Mouse (Mus musculus): ENCODE measurements around the gene Cbarp. TPM values are rescaled to one million over a fixed set of nuclear protein-coding genes. Genes with fewer than 3 reads are reported as not detected.
"Not testable (repeated sequence)": the region's sequence is repeated elsewhere in the genome, so short reads cannot be mapped to it uniquely, and the experiment has no call there.

The Cbarp gene
- polyA plus RNA-seq, 1 experiment from 2014 or later: 2.5 TPM

DNA sequence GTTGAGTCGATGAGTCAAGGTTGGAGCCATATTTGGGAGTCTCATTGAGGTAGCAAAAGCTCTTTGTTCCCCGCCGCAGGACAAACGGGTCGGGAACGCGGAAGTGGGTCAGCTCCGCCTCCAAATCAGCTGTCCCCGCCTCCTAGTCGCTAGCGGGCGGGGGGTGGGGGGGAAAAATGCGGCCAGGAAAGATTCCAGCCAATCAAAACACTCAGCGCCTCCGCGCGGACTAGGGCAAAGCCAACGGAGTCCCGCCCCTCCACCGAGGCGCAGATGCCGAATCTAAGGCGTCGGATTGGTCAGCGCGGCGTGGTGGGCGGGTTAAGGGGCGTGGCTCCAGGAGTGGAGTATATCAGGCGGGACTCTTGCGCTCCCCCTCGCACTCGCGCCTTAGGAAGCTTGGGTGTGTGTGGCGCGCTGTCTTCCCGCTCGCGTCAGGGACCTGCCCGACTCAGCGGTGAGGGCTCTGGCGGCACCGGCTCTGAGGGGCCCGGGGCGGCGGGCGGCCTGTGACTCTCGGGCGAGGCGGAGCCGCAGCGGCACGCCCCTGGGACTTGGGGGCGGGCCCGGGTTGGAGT, 26.9 kb upstream of the Cbarp start:
- Histone ChIP-seq H3K4me1 (ENCODE audit: control insufficient read depth, insufficient read depth, low read length) (peaks cover 42% of the 10 kb centered on the region), H3K4me3 (ENCODE audit: low read length) (peak overlapping the region; percentile 85), H3K9me3 (replicated peaks; ENCODE audit: control insufficient read depth, low read length) (no peaks in the 10 kb centered on the region), H3K9ac (ENCODE audit: low read length) (peak overlapping the region; percentile 98), H3K27me3 (ENCODE audit: control insufficient read depth, insufficient read depth, low read length) (no peaks in the 10 kb centered on the region), H3K4me2 (ENCODE audit: low read depth, low read length) (peak overlapping the region; percentile 79), H3K36me3 (ENCODE audit: control insufficient read depth, insufficient read depth) (peaks cover 27% of the 10 kb centered on the region), H3K27ac (ENCODE audit: low read length) (peak overlapping the region; percentile 99)
- peak; percentile 90 for ATAC-seq (replicated peaks; ENCODE audit: extremely low read depth, insufficient read depth, low FRiP score)
- WGBS: under 1% methylated on average over 55 of the region's 55 CpGs

DNA sequence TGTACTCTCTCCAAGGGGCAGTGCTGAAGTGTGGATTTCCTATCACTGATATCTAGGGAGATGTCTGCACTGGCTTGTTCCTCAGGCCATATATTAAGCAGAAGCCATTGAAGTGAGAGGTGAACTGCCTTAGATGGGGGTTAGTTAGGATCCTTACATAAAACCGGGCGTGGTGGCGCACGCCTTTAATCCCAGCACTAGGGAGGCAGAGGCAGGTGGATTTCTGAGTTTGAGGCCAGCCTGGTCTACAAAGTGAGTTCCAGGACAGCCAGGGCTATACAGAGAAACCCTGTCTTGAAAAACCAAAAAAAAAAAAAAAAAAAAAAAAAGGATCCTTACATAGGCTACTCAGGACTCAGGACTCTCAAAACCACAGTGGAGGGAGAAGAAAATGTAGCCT, 25.5 kb upstream of the Cbarp start:
- H3K9ac ChIP-seq (ENCODE audit: low read length): peak overlapping the region; percentile 40
- peak overlapping the region; percentile 83 for H3K4me2 ChIP-seq (ENCODE audit: low read depth, low read length)
- H3K4me3 ChIP-seq (ENCODE audit: low read length); H3K27me3 ChIP-seq (ENCODE audit: control insufficient read depth, insufficient read depth, low read length); H3K9me3 ChIP-seq (replicated peaks; ENCODE audit: control insufficient read depth, low read length); ATAC-seq (replicated peaks; ENCODE audit: extremely low read depth, insufficient read depth, low FRiP score): not testable (repeated sequence)
- 86% methylated on average over 4 of the region's 4 CpGs for WGBS
- peaks cover 51% of the 10 kb centered on the region for H3K4me1 ChIP-seq (ENCODE audit: control insufficient read depth, insufficient read depth, low read length)
- peak overlapping the region; percentile 90 for H3K27ac ChIP-seq (ENCODE audit: low read length)
- peaks cover 16% of the 10 kb centered on the region for H3K36me3 ChIP-seq (ENCODE audit: control insufficient read depth, insufficient read depth)

DNA sequence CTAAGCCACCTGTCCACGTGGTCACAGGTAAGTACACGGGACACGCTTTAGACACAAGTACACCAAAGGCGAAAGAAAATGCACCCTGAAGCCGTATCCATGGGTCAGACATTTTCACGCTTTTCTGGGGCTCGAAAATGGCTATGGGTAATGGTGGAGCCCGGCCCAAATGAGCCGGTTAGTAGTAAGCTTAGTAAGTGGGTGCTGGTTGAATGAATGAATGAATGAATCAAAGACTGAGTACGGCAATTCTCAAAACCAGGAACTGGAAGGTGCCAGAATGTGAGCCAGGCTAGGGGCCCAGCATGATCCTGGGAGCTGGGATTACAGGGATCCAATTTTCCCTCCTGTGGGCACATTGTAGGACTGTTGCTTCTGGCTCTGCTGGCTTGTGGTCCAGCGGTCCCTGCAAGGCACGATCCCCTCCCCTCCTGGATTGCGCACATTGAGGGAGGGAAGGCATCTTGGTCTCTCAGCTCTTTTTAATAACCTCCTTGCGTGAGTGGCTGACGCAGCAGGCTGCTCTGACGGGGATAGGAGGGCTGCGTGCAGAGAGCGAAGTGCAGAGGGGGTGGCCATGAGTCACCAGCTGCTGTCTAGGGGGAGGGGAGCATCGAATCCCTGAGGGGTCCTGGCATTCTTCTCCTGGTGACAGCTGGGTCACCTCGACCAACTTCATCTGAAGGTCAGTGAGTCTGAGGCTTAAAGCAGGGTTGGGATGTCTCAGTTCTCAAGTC, 24.9 kb upstream of the Cbarp start, which contains the start of gene Cirbp:
Gene Cirbp (plus strand): TSS at position 594 of the 737 bp plus-strand sequence.
- 18% methylated on average over 20 of the region's 20 CpGs for WGBS
- Histone ChIP-seq H3K4me3 (ENCODE audit: low read length) (peak within 1 kb of the TSS; percentile 46), H3K27ac (ENCODE audit: low read length) (peak within 1 kb of the TSS; percentile 90), H3K36me3 (ENCODE audit: control insufficient read depth, insufficient read depth) (peaks cover 10% of the 10 kb centered on the region), H3K9me3 (replicated peaks; ENCODE audit: control insufficient read depth, low read length) (no peaks in the 10 kb centered on the region), H3K4me1 (ENCODE audit: control insufficient read depth, insufficient read depth, low read length) (peaks cover 57% of the 10 kb centered on the region), H3K9ac (ENCODE audit: low read length) (peak within 1 kb of the TSS; percentile 68), H3K4me2 (ENCODE audit: low read depth, low read length) (peak within 1 kb of the TSS; percentile 83), H3K27me3 (ENCODE audit: control insufficient read depth, insufficient read depth, low read length) (no peaks in the 10 kb centered on the region)
- ATAC-seq (replicated peaks; ENCODE audit: extremely low read depth, insufficient read depth, low FRiP score): no peak

DNA sequence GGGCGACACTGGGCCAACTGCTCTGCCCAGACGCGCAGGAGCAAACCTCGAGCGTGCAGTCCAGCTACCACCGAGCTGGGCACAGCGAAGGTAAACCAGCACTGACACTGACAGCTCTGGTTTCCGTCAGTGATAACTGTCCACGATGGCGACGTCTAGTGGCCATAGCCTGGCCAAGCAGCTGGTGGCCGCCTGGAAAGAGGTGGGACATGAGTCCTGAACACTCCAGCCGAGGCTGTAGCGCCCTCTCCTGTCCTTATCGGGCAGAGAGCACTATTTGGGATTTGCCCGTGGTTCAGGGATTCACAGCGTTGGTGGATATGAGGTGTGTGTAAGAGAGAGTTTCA, 24.3 kb upstream of the Cbarp start:
- no peaks in the 10 kb centered on the region for H3K9me3 ChIP-seq (replicated peaks; ENCODE audit: control insufficient read depth, low read length)
- H3K27me3 ChIP-seq (ENCODE audit: control insufficient read depth, insufficient read depth, low read length): no peaks in the 10 kb centered on the region
- peak; percentile 37 for ATAC-seq (replicated peaks; ENCODE audit: extremely low read depth, insufficient read depth, low FRiP score)
- H3K4me2 ChIP-seq (ENCODE audit: low read depth, low read length): peak overlapping the region; percentile 83
- H3K9ac ChIP-seq (ENCODE audit: low read length): peak overlapping the region; percentile 68
- H3K36me3 ChIP-seq (ENCODE audit: control insufficient read depth, insufficient read depth): peaks cover 4% of the 10 kb centered on the region
- peaks cover 62% of the 10 kb centered on the region for H3K4me1 ChIP-seq (ENCODE audit: control insufficient read depth, insufficient read depth, low read length)
- H3K4me3 ChIP-seq (ENCODE audit: low read length): peak overlapping the region; percentile 46
- H3K27ac ChIP-seq (ENCODE audit: low read length): peak overlapping the region; percentile 90
- WGBS: 0% methylated on average over 17 of the region's 17 CpGs

DNA sequence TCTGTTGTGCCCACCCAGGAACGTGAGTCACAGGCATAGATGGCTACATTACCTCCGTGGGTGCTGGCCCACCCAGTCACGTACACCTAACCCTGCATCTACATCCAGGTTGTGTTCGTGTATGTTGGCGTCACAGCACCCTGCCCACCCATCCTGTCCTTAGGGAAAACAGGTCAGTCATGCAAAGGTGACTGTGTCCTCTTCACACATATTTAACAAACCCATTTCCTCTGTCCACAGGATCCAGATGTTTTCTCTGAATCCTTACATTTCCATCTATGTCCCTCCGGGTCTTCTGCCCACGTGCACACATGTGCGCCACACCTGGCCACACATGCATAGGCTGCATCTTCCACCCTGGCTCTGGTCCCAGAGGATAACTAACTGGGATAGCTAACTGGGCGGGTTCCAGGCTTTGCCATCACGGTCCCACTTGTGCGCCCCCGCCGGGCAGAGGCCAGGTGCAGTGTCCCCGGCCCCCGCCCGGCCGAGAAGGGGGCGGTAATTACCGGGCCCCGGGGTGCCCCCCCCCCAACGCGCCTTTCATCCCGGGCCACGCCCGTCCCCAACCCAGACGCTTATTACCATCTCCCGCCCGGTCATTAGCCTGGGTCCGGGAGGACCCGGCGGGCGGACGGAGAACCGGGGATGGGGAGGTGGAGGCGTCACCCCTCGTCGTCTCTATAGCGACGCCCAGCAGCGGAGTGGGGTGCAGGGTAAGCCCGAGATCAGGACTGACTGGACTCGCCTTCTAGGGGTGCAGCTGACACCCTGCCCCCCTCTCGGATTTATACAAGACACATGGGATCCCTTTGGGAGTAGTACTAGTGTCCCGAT, 23.7 kb upstream of the Cbarp start:
- no peaks in the 10 kb centered on the region for H3K27me3 ChIP-seq (ENCODE audit: control insufficient read depth, insufficient read depth, low read length)
- H3K36me3 ChIP-seq (ENCODE audit: control insufficient read depth, insufficient read depth): no peaks in the 10 kb centered on the region
- peak overlapping the region; percentile 83 for H3K4me2 ChIP-seq (ENCODE audit: low read depth, low read length)
- no peak for ATAC-seq (replicated peaks; ENCODE audit: extremely low read depth, insufficient read depth, low FRiP score)
- H3K9ac ChIP-seq (ENCODE audit: low read length): peak overlapping the region; percentile 68
- WGBS: 8% methylated on average over 44 of the region's 44 CpGs
- peak overlapping the region; percentile 62 for H3K27ac ChIP-seq (ENCODE audit: low read length)
- H3K9me3 ChIP-seq (replicated peaks; ENCODE audit: control insufficient read depth, low read length): no peaks in the 10 kb centered on the region
- peak overlapping the region; percentile 46 for H3K4me3 ChIP-seq (ENCODE audit: low read length)
- peaks cover 62% of the 10 kb centered on the region for H3K4me1 ChIP-seq (ENCODE audit: control insufficient read depth, insufficient read depth, low read length)

DNA sequence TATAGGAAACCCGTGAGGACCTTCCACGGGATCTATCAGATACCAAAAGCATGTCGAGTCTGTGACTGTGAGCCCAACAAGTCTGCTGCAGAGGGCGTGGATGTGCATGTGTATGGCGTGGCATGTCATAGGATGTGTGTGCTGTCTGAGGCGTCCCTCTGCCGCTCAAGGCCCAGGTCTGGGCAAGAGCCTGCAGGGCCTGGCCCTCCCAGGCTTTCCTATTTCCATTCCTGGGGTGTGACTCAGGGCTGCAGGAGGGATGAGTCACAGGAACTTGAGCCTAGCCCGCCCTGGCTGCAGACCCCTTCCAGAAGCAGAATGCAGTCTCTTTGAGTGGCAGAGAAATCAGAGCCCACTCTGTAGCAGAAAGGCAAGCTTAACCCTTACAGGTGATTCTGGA, 23.1 kb upstream of the Cbarp start:
- H3K4me2 ChIP-seq (ENCODE audit: low read depth, low read length): no peak overlapping the region
- WGBS: 44% methylated on average over 8 of the region's 8 CpGs
- no peak for ATAC-seq (replicated peaks; ENCODE audit: extremely low read depth, insufficient read depth, low FRiP score)

DNA sequence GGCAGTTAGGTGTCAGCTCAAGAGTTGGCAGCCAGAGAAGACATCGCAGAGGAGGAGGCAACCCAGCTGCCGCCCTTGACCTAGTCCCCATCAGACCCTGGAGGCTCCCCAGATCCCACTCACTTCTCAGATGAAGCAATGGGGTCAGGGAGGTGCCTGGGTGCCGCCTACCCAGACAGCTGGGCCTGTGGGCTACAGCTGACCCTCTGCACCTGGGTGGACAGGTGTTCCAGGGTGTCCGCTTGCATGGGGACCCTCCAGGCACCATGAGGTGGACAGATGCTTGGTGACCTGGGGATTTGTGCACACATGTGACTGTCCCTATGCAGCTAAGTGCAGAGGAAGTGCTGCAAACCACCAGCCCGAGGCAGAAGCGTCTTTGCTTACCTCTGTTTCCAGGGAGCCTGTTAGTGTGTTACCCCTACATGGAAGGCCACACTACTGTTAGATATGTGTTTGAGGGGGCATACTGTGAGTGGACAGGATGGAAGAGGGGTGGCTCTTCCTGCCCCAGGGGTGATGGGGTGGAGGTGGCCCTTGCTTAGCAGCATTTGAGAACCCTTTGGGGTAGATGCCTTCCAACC, 22.2 kb upstream of the Cbarp start:
- Histone ChIP-seq H3K36me3 (ENCODE audit: control insufficient read depth, insufficient read depth) (no peaks in the 10 kb centered on the region), H3K9me3 (replicated peaks; ENCODE audit: control insufficient read depth, low read length) (no peaks in the 10 kb centered on the region), H3K9ac (ENCODE audit: low read length) (no peak overlapping the region), H3K4me1 (ENCODE audit: control insufficient read depth, insufficient read depth, low read length) (peaks cover 71% of the 10 kb centered on the region), H3K4me2 (ENCODE audit: low read depth, low read length) (no peak overlapping the region), H3K27me3 (ENCODE audit: control insufficient read depth, insufficient read depth, low read length) (no peaks in the 10 kb centered on the region), H3K27ac (ENCODE audit: low read length) (peak overlapping the region; percentile 14; the same call in 1 of the 2 replicates), H3K4me3 (ENCODE audit: low read length) (no peak overlapping the region)
- 73% methylated on average over 6 of the region's 6 CpGs for WGBS
- no peak for ATAC-seq (replicated peaks; ENCODE audit: extremely low read depth, insufficient read depth, low FRiP score)

More for the DNA sequence above, 23.1 kb upstream of the Cbarp start:
- H3K36me3 ChIP-seq (ENCODE audit: control insufficient read depth, insufficient read depth): no peaks in the 10 kb centered on the region
- no peak overlapping the region for H3K9ac ChIP-seq (ENCODE audit: low read length)
- H3K4me1 ChIP-seq (ENCODE audit: control insufficient read depth, insufficient read depth, low read length): peaks cover 64% of the 10 kb centered on the region
- H3K9me3 ChIP-seq (replicated peaks; ENCODE audit: control insufficient read depth, low read length): no peaks in the 10 kb centered on the region
- no peak overlapping the region for H3K4me3 ChIP-seq (ENCODE audit: low read length)
- peak overlapping the region; percentile 2; the same call in 1 of the 2 replicates for H3K27ac ChIP-seq (ENCODE audit: low read length)
- no peaks in the 10 kb centered on the region for H3K27me3 ChIP-seq (ENCODE audit: control insufficient read depth, insufficient read depth, low read length)

DNA sequence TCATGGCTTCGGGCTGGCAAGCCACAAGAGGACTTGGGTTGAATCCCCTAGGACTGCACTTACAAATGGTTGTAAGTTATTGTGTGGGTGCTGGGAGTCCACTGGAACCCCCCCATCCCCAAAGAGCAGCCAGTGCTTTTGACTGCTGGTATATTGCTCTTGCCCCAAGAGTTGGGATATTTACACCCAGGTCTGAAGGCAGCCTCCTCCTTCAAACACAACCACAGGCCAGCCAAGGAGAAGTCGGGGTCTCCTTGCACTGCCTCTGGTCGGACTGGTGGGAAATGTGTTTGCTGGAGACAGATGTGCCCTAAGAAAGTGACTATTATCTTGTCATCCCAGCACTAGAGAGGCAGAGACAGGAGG, 21.6 kb upstream of the Cbarp start:
- Histone ChIP-seq H3K9ac (ENCODE audit: low read length) (no peak overlapping the region), H3K27ac (ENCODE audit: low read length) (peak overlapping the region; percentile 98), H3K27me3 (ENCODE audit: control insufficient read depth, insufficient read depth, low read length) (no peaks in the 10 kb centered on the region), H3K4me3 (ENCODE audit: low read length) (no peak overlapping the region), H3K4me1 (ENCODE audit: control insufficient read depth, insufficient read depth, low read length) (peaks cover 75% of the 10 kb centered on the region), H3K9me3 (replicated peaks; ENCODE audit: control insufficient read depth, low read length) (no peaks in the 10 kb centered on the region), H3K36me3 (ENCODE audit: control insufficient read depth, insufficient read depth) (peaks cover 4% of the 10 kb centered on the region), H3K4me2 (ENCODE audit: low read depth, low read length) (no peak overlapping the region)
- no peak for ATAC-seq (replicated peaks; ENCODE audit: extremely low read depth, insufficient read depth, low FRiP score)
- WGBS: 79% methylated on average over 3 of the region's 3 CpGs
